Mouse (Mus musculus) liver, embryonic 14.5 days (tissue): ENCODE measurements at regions not wholly inside any gene's neighbourhood (a gene's known extent, or its start where the extent isn't known, plus 50 kb on each side); places are given as distances from the start of the nearest gene placed in this dataset.

Experiments
- CTCF ChIP-seq: IDR thresholded peaks from 2 replicates; pipeline ENCODE4 v1.5.1; 2016; ENCODE audit warnings: antibody characterized with exemption, low read depth, control low read depth
- EP300 ChIP-seq: IDR thresholded peaks from 2 replicates; pipeline ENCODE4 v1.6.1; 2016; ENCODE audit warnings: antibody characterized with exemption, low read depth

DNA sequence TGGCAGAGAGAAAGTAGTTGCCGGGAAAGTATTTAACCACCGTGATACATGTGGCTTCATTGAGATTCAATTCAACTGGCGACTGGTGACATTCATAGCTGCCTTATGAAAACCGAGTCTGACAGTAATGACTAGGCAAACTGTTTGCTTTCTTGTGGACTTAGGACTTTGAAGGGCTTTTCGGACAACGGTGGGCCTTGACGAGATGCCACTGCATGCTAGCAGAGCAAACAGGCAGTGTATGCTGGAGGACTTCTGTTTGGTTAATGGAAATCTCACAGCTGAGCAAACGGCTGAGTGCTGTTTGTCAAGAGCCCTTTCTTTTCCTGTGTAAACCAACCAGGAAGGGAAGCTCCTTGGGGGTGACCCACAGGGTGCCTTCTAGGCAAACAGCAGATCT lies 213.7 kb upstream of the Tgfbr2 start:
- TF ChIP-seq CTCF, result no peak
- TF ChIP-seq EP300, result no peak
